Mouse (Mus musculus) brain, embryonic 14.5 days (tissue): Measurements from ENCODE around the gene Nufip2. TPM values are rescaled to one million over a fixed set of nuclear protein-coding genes. Genes with fewer than 3 reads are reported as not detected.

Source experiments
- DNase-seq: peaks from one replicate; pipeline ENCODE4 v3.0.0-alpha.2; 2011; ENCODE audit warnings: low read depth
- CTCF ChIP-seq: fragments of 200-500 bp; IDR thresholded peaks from 2 replicates; pipeline ENCODE4 v1.5.1; 2012; ENCODE audit warnings: inconsistent platforms, mild to moderate bottlenecking, moderate library complexity, borderline replicate concordance; ENCODE audit not compliant: insufficient read depth, insufficient read length; ENCODE audit errors: extremely low read depth
- POLR2A ChIP-seq: fragments of 200-500 bp; IDR thresholded peaks from 2 replicates; pipeline ENCODE4 v1.6.1; 2012; ENCODE audit warnings: mild to moderate bottlenecking, inconsistent platforms, borderline replicate concordance; ENCODE audit not compliant: poor library complexity, insufficient read depth, insufficient read length, severe bottlenecking; ENCODE audit errors: extremely low read depth
- polyA plus RNA-seq: library from polyadenylated mRNA; depleted of rRNA; stranded (reverse); fragments of >200 nt; gene quantifications from 2 replicates; pipeline ENCODE4 v1.2.3, GENCODE M21; 2012; rRNA removed

Gene Nufip2
- polyA plus RNA-seq, 1 experiment = 19.2 TPM

DNA sequence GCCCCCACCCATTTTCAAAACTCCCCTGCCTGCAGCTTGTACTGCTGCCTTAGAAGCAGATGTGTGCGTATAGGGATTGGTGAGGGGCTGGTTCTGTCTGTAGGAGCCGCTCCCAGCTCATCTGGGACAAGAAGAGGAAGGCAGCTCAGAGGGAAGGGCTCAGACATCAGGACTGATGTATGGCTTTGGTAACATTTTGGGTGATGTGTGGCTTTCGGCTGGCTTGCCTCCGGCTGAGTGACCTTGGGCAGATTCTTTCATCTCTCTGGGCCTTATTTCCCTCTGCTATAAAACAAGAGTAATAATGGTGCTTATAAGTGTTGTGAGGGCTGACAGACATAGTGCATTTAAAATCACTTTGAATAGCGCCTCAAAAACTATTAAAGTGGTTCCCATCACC is 103.6 kb downstream of the Nufip2 start:
- TF ChIP-seq CTCF = no peak
- TF ChIP-seq POLR2A = no peak
- DNase-seq = no peak

DNA sequence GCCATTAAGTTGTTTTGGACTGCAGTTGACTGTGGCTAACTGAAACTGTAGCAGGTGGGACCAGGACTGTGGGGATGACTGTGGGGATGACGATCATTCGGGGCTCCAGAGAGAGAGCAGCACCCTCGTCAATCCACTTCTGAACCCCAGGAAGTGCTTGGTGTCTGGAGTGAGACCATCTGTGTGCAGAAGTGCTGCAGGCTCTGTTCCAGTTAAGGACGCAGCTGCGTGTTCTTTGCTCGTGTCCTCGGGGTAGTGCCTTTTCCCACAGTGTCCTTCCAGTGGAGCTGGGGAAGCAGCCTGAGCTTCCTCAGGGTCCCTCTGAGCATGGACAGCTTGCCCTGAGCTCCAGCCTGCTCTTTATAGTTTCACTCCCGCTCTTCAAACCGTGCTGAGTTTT is 104.3 kb downstream of the Nufip2 start:
- TF ChIP-seq CTCF (no peak), POLR2A (no peak)
- peak; percentile 36 for DNase-seq

DNA sequence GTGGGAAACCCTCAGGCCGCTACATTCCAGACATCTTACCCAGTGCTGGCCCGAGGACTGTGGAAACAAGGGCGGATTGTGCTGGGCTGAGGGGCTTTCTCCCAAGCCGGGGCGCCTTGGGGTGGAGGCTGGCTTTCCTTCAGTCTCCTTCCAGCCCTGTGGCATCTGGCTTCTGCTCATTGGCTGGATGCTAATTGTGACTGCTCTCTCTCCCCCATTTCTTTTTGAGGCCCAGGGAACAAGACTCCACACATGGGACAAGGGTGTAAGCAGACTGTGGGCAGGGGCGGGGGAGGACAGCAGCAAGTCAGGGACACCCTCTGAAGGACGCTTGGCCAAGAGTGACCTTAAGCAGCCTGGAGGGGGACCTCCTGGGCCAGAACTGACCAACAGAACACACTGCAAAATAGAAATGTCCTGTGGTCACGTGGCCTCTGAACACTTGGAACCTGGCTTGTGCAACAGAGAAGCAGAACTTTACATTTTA is 105.3 kb downstream of the Nufip2 start:
- peak; percentile 84 for DNase-seq
- TF ChIP-seq CTCF (no peak), POLR2A (no peak)

Other genes with a start within 250 kb of the Nufip2 start
- gene Coro6, start 223.7 kb upstream of the Nufip2 start, polyA plus RNA-seq = 1.1 and 1.9 TPM in 2 replicates
- 280 and 349 TPM in 2 replicates for gene Ankrd13b, start 196.5 kb upstream of the Nufip2 start, polyA plus RNA-seq
- 71.0 and 104 TPM in 2 replicates for gene Git1, start 192.6 kb upstream of the Nufip2 start, polyA plus RNA-seq
- 0.57 and 0.75 TPM in 2 replicates for gene Abhd15, start 171.0 kb upstream of the Nufip2 start, polyA plus RNA-seq
- gene Trp53i13, start 170.2 kb upstream of the Nufip2 start, polyA plus RNA-seq = 11.6 and 16.6 TPM in 2 replicates
- gene Gm10392, start 167.0 kb upstream of the Nufip2 start, polyA plus RNA-seq = not detected in 2 replicates
- gene Taok1, start 78.3 kb upstream of the Nufip2 start, polyA plus RNA-seq = 22.0 and 26.6 TPM in 2 replicates
- 0.19 and 0.23 TPM in 2 replicates for gene Cryba1, start 39.1 kb downstream of the Nufip2 start, polyA plus RNA-seq
- 45.6 and 67.3 TPM in 2 replicates for gene Myo18a, start 77.1 kb downstream of the Nufip2 start, polyA plus RNA-seq
- gene Gm10277, start 101.6 kb downstream of the Nufip2 start, polyA plus RNA-seq = not detected in 2 replicates
- gene Pipox, start 207.9 kb downstream of the Nufip2 start, polyA plus RNA-seq = 10.0 and 19.2 TPM in 2 replicates
- gene Sez6, start 244.6 kb downstream of the Nufip2 start, polyA plus RNA-seq = 173 and 174 TPM in 2 replicates